In the genomic region with DNA sequence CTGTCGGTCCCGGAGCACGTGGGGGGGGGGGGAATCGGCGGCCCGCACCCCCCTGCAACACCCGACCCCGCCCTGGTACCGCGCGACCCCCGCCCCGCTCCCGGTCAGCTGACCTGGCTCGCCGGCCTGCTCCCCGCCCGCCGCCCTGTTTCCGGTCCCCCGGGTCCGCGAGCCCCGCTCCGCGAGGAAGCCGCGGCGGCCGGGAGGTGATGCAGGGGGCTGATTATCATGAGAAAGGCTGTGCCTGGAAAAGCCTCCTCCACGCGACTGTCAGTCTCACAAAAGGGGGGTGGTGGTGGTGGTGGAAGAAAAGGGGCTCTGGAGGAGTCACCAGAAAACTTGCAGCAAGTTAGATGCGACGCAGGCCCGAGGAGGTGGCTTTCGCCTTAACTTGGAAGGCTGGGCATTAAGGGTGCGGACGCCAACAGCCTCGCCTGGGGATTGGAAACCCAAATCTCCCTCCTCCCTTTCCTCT, we compare ENCODE assay signal across 8 mouse cellular contexts. TPM values are rescaled to one million over a fixed set of nuclear protein-coding genes. Genes with fewer than 3 reads are reported as not detected.
DNase-seq lines count a peak whose midpoint lies in the region; ATAC-seq lines count a peak whose summit lies in the region.

Gene Zeb2, minus strand, starts transcription at position 309 of the 475 bp plus-strand sequence.

- peak within 1 kb of the TSS; percentile 68 for H3K4me2 ChIP-seq in forebrain, embryonic 11.5 days (ENCODE audit: low read depth, low read length, severe bottlenecking)
- peak within 1 kb of the TSS; percentile 72 for H3K4me2 ChIP-seq in heart, embryonic 15.5 days
- H3K4me2 ChIP-seq in liver, embryonic 16.5 days (ENCODE audit: low read depth, low read length): peak within 1 kb of the TSS; percentile 99
- H3K4me2 ChIP-seq in neural tube, embryonic 11.5 days (ENCODE audit: low read depth): peak within 1 kb of the TSS; percentile 80

- peaks cover 5% of the 10 kb centered on the region; the same call in 1 of the 2 replicates for H3K4me1 ChIP-seq in forebrain, embryonic 11.5 days (replicated peaks; ENCODE audit: control insufficient read depth, insufficient read depth, low read length)
- peaks cover 16% of the 10 kb centered on the region for H3K4me1 ChIP-seq in heart, embryonic 15.5 days (replicated peaks)
- peaks cover 27% of the 10 kb centered on the region for H3K4me1 ChIP-seq in liver, embryonic 16.5 days (ENCODE audit: control insufficient read depth, low read depth, low read length)
- peaks cover 21% of the 10 kb centered on the region for H3K4me1 ChIP-seq in neural tube, embryonic 11.5 days (ENCODE audit: control insufficient read depth, insufficient read depth, low read length)

- no peaks in the 10 kb centered on the region for H3K27me3 ChIP-seq in forebrain, embryonic 11.5 days (ENCODE audit: control insufficient read depth, insufficient read depth, low read length)
- no peaks in the 10 kb centered on the region for H3K27me3 ChIP-seq in heart, embryonic 15.5 days
- peaks cover 8% of the 10 kb centered on the region for H3K27me3 ChIP-seq in liver, embryonic 16.5 days (ENCODE audit: control insufficient read depth, insufficient read depth, low read depth, low read length)
- no peaks in the 10 kb centered on the region for H3K27me3 ChIP-seq in neural tube, embryonic 11.5 days (ENCODE audit: control insufficient read depth, insufficient read depth, low read length)

- peak within 1 kb of the TSS; percentile 36 for H3K9ac ChIP-seq in forebrain, embryonic 11.5 days (ENCODE audit: low read length)
- peak within 1 kb of the TSS; percentile 73 for H3K9ac ChIP-seq in heart, embryonic 15.5 days
- peak within 1 kb of the TSS; percentile 70 for H3K9ac ChIP-seq in liver, embryonic 16.5 days (ENCODE audit: low read depth, low read length)
- H3K9ac ChIP-seq in neural tube, embryonic 11.5 days (ENCODE audit: low read length): peak within 1 kb of the TSS; percentile 67

- 1% methylated on average over 35 of the region's 39 CpGs for WGBS in forebrain, embryonic 11.5 days
- WGBS in heart, embryonic 15.5 days: under 1% methylated on average over 32 of the region's 39 CpGs
- WGBS in liver, embryonic 16.5 days (ENCODE audit: insufficient replicate concordance): 2% methylated on average over 21 of the region's 39 CpGs
- WGBS in neural tube, embryonic 11.5 days: 0% methylated on average over 25 of the region's 39 CpGs

- ATAC-seq in forebrain, embryonic 11.5 days (replicated peaks; ENCODE audit: low FRiP score): peak; percentile 82
- ATAC-seq in heart, embryonic 15.5 days (replicated peaks; ENCODE audit: insufficient number of reproducible peaks, insufficient read depth, low FRiP score, low read depth): peak; percentile 84
- ATAC-seq in liver, embryonic 16.5 days (ENCODE audit: low read depth): peak; percentile 60
- ATAC-seq in neural tube, embryonic 11.5 days (ENCODE audit: insufficient read depth, low FRiP score, low TSS enrichment): peak; percentile 83

- no peaks in the 10 kb centered on the region for H3K9me3 ChIP-seq in forebrain, embryonic 11.5 days (ENCODE audit: control insufficient read depth, low read length)
- H3K9me3 ChIP-seq in heart, embryonic 15.5 days (replicated peaks): no peaks in the 10 kb centered on the region
- H3K9me3 ChIP-seq in liver, embryonic 16.5 days (replicated peaks; ENCODE audit: control insufficient read depth, low read length): no peaks in the 10 kb centered on the region
- no peaks in the 10 kb centered on the region for H3K9me3 ChIP-seq in neural tube, embryonic 11.5 days (ENCODE audit: control insufficient read depth, low read length)

- DNase-seq in B cell, adult 2 months: peak; percentile 56 to 64
- DNase-seq in adrenal gland, adult 18-20 months (ENCODE audit: low spot score in 2 of 2): peak; percentile 70 to 73
- DNase-seq in forebrain, embryonic 11.5 days (ENCODE audit: low spot score): peak; percentile 90
- peak; percentile 79 for DNase-seq in kidney, postnatal 14 days
- peak; percentile 87 for DNase-seq in neural tube, embryonic 11.5 days (ENCODE audit: low spot score)
- DNase-seq in testis, postnatal 14 days (ENCODE audit: low spot score): peak; percentile 56

- H3K27ac ChIP-seq in forebrain, embryonic 11.5 days (ENCODE audit: low read depth, low read length): peak within 1 kb of the TSS; percentile 83
- H3K27ac ChIP-seq in heart, embryonic 15.5 days: peak within 1 kb of the TSS; percentile 79
- peak within 1 kb of the TSS; percentile 64 for H3K27ac ChIP-seq in liver, embryonic 16.5 days (ENCODE audit: low read length)
- peak within 1 kb of the TSS; percentile 96 for H3K27ac ChIP-seq in neural tube, embryonic 11.5 days (ENCODE audit: low read depth, low read length)

- H3K4me3 ChIP-seq in forebrain, embryonic 11.5 days (ENCODE audit: low read depth, low read length): peak within 1 kb of the TSS; percentile 49
- peak within 1 kb of the TSS; percentile 71 for H3K4me3 ChIP-seq in heart, embryonic 15.5 days
- peak within 1 kb of the TSS; percentile 68 for H3K4me3 ChIP-seq in liver, embryonic 16.5 days (ENCODE audit: low read depth, low read length)
- peak within 1 kb of the TSS; percentile 58 for H3K4me3 ChIP-seq in neural tube, embryonic 11.5 days (ENCODE audit: low read depth, low read length)

- H3K36me3 ChIP-seq in forebrain, embryonic 11.5 days (ENCODE audit: control insufficient read depth, insufficient read depth, low read length): no peaks in the 10 kb centered on the region
- H3K36me3 ChIP-seq in heart, embryonic 15.5 days: no peaks in the 10 kb centered on the region
- no peaks in the 10 kb centered on the region for H3K36me3 ChIP-seq in liver, embryonic 16.5 days (ENCODE audit: control insufficient read depth, insufficient read depth)
- no peaks in the 10 kb centered on the region for H3K36me3 ChIP-seq in neural tube, embryonic 11.5 days (ENCODE audit: control insufficient read depth, insufficient read depth, low read length)

RNA-seq across cellular contexts. Expression of gene Zeb2, which starts in this region (rescaled TPM):
- total RNA-seq in adrenal gland, adult 18-20 months (2021): 100 to 1,000 TPM; 150 to 168 TPM
- 45.6 and 50.0 TPM in 2 replicates for polyA plus RNA-seq in forebrain, embryonic 11.5 days (2014; fragmentation: Nextera tagmentation; extraction: Ambion mirVana)
- polyA plus RNA-seq in heart, embryonic 15.5 days (2015; fragmentation: Nextera tagmentation; extraction: Ambion mirVana): 21.4 and 28.7 TPM in 2 replicates
- 12.1 and 12.5 TPM in 2 replicates for polyA plus RNA-seq in liver, embryonic 16.5 days (2015; fragmentation: Nextera tagmentation; extraction: Ambion mirVana)
- polyA plus RNA-seq in neural tube, embryonic 11.5 days (2014; fragmentation: Nextera tagmentation; extraction: Ambion mirVana): 48.3 and 55.9 TPM in 2 replicates

Comparison
In these comparisons a context has a peak if more than half of its experiments do, and no peak if none do; other contexts are left out.
1. Peak in every context shown above with its lines: DNase-seq, ATAC-seq, H3K4me3 ChIP-seq and H3K27ac ChIP-seq.